Mouse (Mus musculus) kidney, postnatal 4 days (tissue): ENCODE data around the gene Acp1.
A peak's percentile ranks its signal among the peaks of the same experiment; 100 is the strongest.

Source experiments
- DNase-seq, 2 experiments: peaks; one replicate each; pipeline ENCODE4 v3.0.0; 2021; ENCODE audit warnings: mixed read lengths in 2 of 2

Gene Acp1

DNA sequence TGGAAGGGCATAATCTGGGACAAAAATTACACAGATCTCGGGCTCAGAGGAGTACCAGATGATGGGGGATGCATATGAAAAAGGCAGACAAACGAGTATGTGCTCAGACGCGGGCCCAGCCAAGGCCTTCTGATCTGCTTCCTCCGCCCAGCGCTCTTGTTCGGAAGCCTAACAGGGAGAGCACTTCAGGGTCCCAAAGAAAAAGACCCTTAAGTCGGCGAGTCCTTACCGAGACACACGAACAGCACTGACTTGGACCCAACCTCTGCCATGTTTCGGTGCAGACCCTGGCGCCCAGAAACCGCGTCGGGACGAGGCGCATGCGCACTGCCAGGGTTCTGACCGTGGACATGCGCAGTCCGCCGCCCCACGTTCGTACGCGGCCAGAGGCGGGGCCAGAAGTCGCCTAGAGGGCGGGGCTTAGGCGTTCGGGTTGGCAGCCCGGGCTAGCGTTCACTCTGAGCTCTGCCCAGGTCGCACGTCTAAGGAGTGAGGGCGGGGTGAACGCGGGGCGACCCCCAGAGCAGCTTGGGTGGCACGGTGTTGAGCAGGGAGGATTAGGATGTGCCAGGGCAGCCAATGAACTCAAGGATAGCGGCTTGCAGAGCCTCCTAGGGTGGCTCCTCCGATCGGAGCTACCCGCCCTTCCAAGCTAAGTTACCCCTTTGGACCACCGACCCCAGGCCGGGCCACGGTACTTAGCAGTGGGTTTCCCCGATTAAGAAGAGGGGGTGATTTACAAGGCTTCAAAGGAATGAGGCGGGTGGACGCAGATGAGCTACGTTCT lies at the start of gene Acp1, which contains the start of gene Sh3yl1:
Acp1 (minus strand) TSS at position 329 of the 787 bp plus-strand sequence.
Sh3yl1 (plus strand) TSS at position 408 of the 787 bp plus-strand sequence.
- DNase-seq: peak; percentile 98

DNA sequence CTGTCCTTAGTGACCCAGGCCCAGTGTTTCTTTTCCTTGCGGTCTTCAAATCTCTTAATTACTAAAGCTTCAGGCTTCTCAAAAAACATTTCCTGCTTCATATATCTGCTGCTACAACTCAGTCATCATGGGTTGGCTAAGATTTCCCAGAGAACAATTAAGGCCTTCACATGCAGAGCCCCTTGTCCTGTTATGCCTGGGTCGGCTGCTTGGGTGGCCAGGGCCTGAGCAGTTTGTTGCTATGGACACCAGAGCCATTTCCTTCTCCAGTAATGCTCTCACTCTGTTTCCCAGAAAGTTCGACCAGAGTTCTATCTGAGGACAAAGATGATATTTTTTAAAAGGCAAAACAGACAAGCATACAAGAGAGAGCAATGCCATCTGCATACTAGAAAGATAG lies 32.8 kb upstream of the Acp1 start:
- peak in 1 of 2 experiments; percentile 11 for DNase-seq

GRCm38 (mm10) chr12:30943057-30943986 lies 31.9 kb upstream of the Acp1 start:
- DNase-seq: peak in 1 of 2 experiments; percentile 21

DNA sequence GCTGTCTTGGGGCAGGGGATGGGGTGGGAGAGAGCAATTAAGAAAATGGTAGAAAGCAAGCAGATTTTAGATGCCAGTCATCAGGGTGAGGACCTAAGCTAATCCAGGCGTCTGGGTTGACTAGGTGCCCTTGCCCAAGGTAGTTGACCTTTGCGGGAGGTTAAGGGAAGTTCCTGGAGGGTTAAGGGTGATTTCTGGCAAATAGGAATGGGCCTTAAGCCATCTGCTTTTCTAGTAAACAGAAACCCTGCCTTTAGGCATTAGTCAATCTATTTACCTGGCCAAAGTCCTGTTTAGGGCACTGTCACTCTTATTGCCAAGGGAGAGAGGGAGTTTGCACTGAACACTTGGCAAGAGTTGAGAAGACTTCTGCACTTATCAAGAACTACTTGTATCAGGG lies 25.5 kb upstream of the Acp1 start:
- no peak for DNase-seq

GRCm38 (mm10) chr12:30933299-30933698 lies 21.9 kb upstream of the Acp1 start:
- DNase-seq: no peak

- DNase-seq: no peak
Measured at GRCm38 (mm10) chr12:30928182-30928581, 16.8 kb upstream of the Acp1 start.

DNA sequence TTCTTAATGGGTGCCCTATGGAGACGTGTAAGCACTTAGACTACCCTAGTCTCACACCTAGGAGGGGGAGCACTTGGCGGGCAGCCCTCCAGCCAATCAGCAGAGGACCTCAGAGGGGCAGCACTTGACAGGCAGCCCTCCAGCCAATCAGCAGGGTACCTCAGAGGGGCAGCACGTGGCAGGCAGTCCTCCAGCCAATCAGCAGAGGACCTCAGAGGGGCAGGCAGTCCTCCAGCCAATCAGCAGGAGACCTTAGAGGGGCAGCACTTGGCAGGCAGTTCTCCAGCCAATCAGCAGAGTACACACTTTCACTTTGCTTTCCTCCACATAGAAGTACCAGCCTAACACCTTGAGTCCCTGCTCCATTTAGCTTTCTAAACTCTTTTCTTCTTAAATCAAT lies 11.0 kb upstream of the Acp1 start:
- no peak for DNase-seq

- DNase-seq: peak; percentile 8 to 24
Measured at GRCm38 (mm10) chr12:30912840-30913239, 1.5 kb upstream of the Acp1 start.

DNA sequence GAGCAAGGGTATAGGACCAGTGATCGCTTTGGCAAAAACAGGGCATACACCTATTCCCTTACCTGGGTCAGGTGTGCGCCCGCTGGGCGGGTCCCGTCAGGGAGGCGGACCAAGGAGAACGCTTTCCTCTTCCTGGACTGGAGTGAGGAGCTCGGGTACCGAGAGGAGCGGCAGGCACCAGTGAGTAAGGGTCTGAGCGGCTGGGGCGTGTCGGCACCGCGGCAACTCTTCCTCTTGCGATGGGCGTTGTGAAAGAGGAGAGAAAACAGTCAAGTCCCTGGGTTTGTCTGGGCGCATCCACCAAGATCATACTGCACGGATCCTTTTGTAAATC lies 626 bp upstream of the Acp1 start:
- DNase-seq: peak; percentile 72 to 82

DNA sequence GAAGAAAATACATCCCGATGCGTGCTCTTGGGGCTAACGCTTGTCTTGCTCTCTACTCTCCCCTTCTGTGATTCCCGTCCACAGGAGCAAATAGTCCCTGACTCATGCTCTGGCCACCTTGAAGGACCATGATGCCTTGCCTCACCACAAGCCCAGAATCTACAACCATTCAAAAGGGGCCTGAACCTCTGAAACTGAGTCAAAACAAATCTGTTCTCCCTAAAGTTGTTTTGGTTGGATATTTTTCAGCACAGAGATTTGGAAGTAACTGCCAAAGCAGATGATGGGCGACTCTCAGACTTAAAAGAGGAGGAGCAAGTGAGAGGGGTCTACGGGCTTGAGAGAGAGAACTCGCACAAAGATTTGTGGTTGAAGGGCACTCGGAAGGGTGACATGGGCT lies 529 bp downstream of the Acp1 start:
- DNase-seq: peak in 1 of 2 experiments; percentile 12

GRCm38 (mm10) chr12:30909881-30910280 lies 1.5 kb downstream of the Acp1 start:
- no peak for DNase-seq

GRCm38 (mm10) chr12:30908658-30909057 lies 2.7 kb downstream of the Acp1 start:
- no peak for DNase-seq

DNA sequence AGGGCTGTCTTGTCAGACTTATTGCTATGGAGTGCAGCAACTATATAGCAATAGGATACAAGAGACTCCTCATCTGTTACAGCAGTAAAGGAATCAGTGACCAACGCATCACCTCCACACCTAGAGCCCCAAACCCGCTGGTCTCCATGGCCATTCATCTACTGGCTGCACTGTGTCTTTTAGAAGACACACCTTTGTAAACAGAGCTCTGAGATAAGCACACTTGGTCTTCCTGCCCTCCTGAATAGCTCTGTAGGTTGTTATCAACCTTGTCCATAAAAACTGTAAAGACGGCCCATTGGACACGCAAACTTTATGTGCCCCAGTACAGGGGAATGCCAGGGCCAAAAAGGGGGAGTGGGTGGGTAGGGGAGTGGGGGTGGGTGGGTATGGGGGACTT lies 14.3 kb downstream of the Acp1 start:
- no peak for DNase-seq

DNA sequence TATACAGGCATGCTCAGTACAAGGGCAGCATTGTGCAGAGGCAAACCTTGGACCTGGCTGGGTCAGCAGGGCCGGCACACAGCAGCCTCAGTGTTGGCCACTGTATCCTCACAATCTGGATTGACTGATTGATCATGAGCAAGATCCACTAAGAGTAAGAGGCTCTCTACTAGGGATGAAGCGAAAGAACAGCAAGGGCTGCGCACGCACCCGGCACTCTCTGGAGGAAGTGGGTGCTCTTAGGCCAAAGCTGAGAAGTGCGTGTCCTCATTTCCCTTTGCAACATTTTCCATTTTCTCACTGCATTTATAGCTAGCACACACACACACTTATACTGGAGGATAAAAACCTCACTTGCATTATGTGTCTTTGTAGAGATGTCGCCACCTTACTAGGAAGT lies 20.0 kb downstream of the Acp1 start:
- no peak for DNase-seq

DNA sequence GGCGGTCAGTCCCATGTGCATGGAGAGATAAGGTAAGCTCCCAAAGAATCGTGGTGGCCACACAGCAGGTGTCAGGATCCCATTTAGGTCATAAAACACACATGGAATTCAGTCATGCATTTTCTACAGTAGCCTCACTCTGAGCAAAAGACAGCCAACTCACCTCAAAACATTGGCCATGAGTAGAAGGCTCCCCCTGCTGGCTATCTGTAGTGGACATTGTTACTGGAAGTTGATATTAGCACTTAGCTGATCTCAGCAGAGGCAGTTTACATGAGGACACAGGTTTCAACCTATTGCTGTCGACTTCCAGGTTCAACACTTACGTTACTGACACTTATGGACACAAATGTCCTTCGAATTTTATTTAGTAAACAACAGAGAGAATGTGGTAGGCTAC lies 21.3 kb downstream of the Acp1 start:
- peak; percentile 75 to 81 for DNase-seq

DNA sequence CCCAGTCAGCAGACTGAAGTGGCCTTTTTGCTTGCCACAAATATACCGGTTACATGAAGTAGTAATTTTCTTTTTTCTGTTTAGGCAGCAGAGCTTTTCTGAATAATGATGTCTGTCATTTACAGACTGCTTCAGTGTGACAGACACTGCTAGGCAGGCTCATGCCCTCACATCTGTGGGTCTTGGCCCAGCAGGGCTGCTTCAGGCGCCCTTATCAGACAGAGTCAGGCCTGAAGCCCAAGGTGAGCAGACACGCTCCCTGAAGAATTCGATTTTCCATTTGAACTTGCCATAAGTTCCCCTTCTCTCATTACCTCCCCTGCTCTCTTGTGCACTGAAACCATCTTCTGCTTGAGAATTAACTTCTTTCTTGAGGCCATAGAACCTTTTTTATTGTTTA lies 23.4 kb downstream of the Acp1 start:
- DNase-seq: no peak

GRCm38 (mm10) chr12:30885891-30886290 lies 25.5 kb downstream of the Acp1 start:
- no peak for DNase-seq

DNA sequence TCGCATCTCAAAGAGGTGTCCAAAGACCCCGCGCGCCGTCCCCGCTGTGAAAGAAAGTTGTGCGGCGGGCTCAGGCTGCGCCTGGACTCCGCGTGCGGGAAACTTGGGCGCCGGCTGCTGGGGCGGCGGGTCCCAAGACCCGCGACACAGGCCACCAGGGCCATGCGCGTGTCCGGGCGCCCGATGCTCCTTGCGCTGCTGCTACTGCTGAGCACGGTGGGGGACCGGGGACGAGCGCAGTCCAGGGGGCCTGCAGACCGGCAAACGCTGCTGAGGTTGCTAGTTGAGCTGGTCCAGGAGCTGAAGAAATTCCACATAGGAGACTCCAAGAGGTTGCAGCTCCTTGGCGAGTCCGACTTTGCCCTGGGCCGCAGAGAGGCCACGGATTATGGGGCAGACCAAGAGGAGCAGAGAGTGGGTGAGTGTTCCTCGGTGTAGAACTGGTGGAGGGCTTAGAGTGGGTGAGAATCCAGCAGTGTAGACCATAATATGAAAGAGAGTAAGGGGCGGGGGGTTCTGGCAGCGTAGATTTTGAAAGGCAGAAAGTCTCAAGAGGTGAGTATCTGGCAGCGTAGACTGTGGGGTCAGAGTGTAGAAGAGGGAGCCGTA lies 26.7 kb downstream of the Acp1 start:
- peak; percentile 24 to 48 for DNase-seq

DNA sequence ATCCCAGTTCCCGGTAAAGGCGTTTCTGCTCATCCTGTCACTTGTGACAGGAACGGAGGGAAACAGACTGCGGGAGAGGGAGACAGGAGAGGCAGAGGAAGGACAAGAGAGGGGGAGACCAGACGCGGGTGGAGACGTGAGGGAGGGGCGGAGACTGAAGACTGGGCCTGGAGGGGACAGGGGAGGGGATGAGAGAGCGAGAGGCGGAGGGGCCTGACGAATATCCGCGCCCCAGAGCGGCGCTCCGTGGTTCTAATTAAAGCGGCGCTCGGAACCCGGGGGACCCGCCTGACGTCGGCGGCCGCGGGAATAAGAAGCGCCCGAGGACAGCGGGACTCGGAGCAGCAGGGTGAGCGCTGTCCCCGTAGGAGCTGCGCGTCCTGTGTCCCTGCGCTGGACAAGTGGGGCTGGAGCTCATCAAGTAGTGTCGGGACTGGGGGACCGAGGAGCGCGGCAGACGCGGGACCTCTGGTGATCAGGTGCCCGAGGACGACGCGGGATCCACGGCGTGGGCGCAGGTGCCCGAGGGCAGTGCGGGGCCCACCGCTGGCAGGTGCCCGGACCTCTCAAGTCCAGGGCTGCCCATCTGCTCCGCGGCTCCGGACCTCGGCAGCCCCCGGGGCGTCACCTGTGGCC lies 27.3 kb downstream of the Acp1 start, which contains the start of gene Alkal2:
Alkal2 (plus strand) TSS at position 337 of the 636 bp plus-strand sequence.
- DNase-seq: peak; percentile 33 to 51

DNA sequence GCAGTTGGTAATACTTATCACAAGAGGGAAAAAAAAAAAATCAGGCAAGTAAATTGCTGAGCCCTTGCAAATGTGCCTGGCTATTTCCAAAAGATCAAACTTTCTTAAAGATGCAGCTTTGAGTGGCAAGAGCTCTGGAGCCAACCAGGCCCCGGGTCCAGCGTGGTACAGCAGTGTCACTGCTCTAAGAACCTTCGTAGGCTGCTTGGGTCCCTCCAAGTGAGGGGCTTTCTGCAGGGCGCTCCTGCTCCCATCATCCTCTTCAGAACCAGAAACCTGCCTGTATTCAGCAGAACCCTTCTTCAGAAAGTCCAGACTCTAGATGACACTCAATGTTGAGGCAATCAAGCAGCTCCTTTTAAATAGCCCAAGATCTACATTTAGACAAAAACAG lies 27.8 kb downstream of the Acp1 start:
- no peak for DNase-seq

DNA sequence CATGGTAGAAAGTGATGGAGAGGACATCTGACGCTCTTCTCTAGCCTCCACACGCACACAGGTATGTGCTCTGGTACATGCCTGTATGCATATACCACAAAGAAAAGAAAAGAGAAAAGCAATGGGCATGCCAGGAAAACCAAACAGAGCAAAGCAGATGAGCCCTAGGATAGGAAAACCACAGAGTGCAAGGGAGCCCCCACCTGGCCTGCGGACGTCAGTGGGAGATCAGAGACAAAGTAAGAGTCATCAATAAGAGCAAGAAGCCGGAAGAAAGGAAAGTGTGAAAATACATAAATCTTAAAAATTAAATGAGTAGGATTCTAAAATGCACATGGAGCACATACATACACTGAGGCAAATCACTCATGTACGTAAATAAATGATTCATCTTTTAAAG lies 31.9 kb downstream of the Acp1 start:
- DNase-seq: peak; percentile 41 to 56

- no peak for DNase-seq
Measured at GRCm38 (mm10) chr12:30865781-30866180, 45.6 kb downstream of the Acp1 start.

GRCm38 (mm10) chr12:30864347-30864746 lies 47.0 kb downstream of the Acp1 start:
- no peak for DNase-seq
